Mouse (Mus musculus) E14TG2a.4 (cell line): Measurements from ENCODE around the gene Pola2.

Source experiments
- CTCF ChIP-seq: conservative IDR thresholded peaks from 2 replicates; pipeline ENCODE4 v1.5.1; 2014; ENCODE audit warnings: low read length
- NANOG ChIP-seq: IDR thresholded peaks from 2 replicates; pipeline ENCODE4 v1.6.1; 2014; ENCODE audit warnings: borderline replicate concordance, low read length, mixed read lengths
- POU5F1 ChIP-seq: IDR thresholded peaks from 2 replicates; pipeline ENCODE4 v1.6.1; 2014; ENCODE audit warnings: low read length, borderline replicate concordance

- no peak for TF ChIP-seq CTCF
- TF ChIP-seq POU5F1 = no peak
- no peak for TF ChIP-seq NANOG
Observed at GRCm38 (mm10) chr19:5927026-5927425, 37.0 kb downstream of the Pola2 start.
